Mouse (Mus musculus) G1E (cell line): ENCODE measurements around the gene Rspry1. TPM values are rescaled to one million over a fixed set of nuclear protein-coding genes. Genes with fewer than 3 reads are reported as not detected.

ENCODE experiments used
- ATAC-seq: 2 replicates; pipeline ENCODE4 v1.8.0; 2016; ENCODE audit warnings: mild to moderate bottlenecking; ENCODE audit not compliant: insufficient number of reproducible peaks, poor library complexity, low FRiP score, severe bottlenecking; ENCODE audit errors: extremely low read depth
- DNase-seq: peaks from one replicate; pipeline ENCODE4 v3.0.0; 2012; ENCODE audit warnings: low spot score
- H3K27me3 ChIP-seq: 2 replicates; pipeline ENCODE4 v1.6.1; 2012; ENCODE audit warnings: mild to moderate bottlenecking, low read length, inconsistent platforms; ENCODE audit not compliant: insufficient read depth
- H3K36me3 ChIP-seq: replicated peaks from 2 replicates; pipeline ENCODE3; 2012; ENCODE audit warnings: mild to moderate bottlenecking, inconsistent platforms
- H3K4me1 ChIP-seq: 2 replicates; pipeline ENCODE4 v1.6.1; 2012; ENCODE audit warnings: low read depth, low read length, inconsistent platforms, mixed read lengths; ENCODE audit not compliant: insufficient read depth
- H3K4me3 ChIP-seq: 2 replicates; pipeline ENCODE4 v1.5.1; 2012; ENCODE audit warnings: low read depth, mild to moderate bottlenecking, inconsistent platforms, low read length, moderate library complexity, mixed read lengths
- H3K9me3 ChIP-seq: replicated peaks from 2 replicates; pipeline ENCODE4 v1.6.1; 2012; ENCODE audit warnings: inconsistent platforms
- CTCF ChIP-seq: IDR thresholded peaks from 2 replicates; pipeline ENCODE4 v1.5.1; 2012; ENCODE audit warnings: low read depth, low read length, inconsistent platforms, mixed read lengths
- GATA1 ChIP-seq: IDR thresholded peaks from 2 replicates; pipeline ENCODE4 v1.6.1; 2012; ENCODE audit warnings: borderline replicate concordance, low read length, inconsistent platforms, mixed read lengths
- GATA2 ChIP-seq: IDR thresholded peaks from 2 replicates; pipeline ENCODE4 v1.6.1; 2012; ENCODE audit warnings: low read depth, low read length, inconsistent platforms, borderline replicate concordance
- POLR2AphosphoS5 ChIP-seq: IDR thresholded peaks from 2 replicates; pipeline ENCODE4 v1.6.1; 2012; ENCODE audit warnings: low read depth, low read length, inconsistent platforms; ENCODE audit not compliant: insufficient replicate concordance
- TAL1 ChIP-seq: conservative IDR thresholded peaks from 2 replicates; pipeline ENCODE4 v1.6.1; 2012; ENCODE audit warnings: low read depth, low read length, inconsistent platforms, mixed read lengths
- polyA plus RNA-seq: library from polyadenylated mRNA; stranded (reverse); fragments of >175 nt; gene quantifications from 2 replicates; pipeline ENCODE4 v1.2.3, GENCODE M21; 2012
- total RNA-seq, 2 experiments: library from RNA; stranded (forward) in 1 of 2; stranded (reverse) in 1 of 2; fragments of 200-1000 nt in 1 of 2; fragments of >200 nt in 1 of 2; fragmentation: Nextera tagmentation in 1 of 2; gene quantifications; 2 replicates each; pipeline ENCODE4 v1.2.3; 2014 to 2017

Rspry1 gene
- total and polyA plus RNA-seq, 3 experiments = 14.9 to 144 (median 123) TPM

- no peak for DNase-seq
- peaks cover 57% of the 10 kb centered on the region for H3K27me3 ChIP-seq
- H3K9me3 ChIP-seq = no peaks in the 10 kb centered on the region
- H3K4me1 ChIP-seq = peaks cover 20% of the 10 kb centered on the region
- no peak for ATAC-seq
- no peak overlapping the region for H3K4me3 ChIP-seq
- no peak for TF ChIP-seq CTCF
- no peak for TF ChIP-seq GATA1
- TF ChIP-seq POLR2AphosphoS5 = no peak
- no peak for TF ChIP-seq GATA2
- no peak for TF ChIP-seq TAL1
- no peaks in the 10 kb centered on the region for H3K36me3 ChIP-seq
Observed at GRCm38 (mm10) chr8:94566446-94567158, 35.1 kb upstream of the Rspry1 start.

GRCm38 (mm10) chr8:94567159-94567849 lies 34.4 kb upstream of the Rspry1 start:
- DNase-seq (no peak), ATAC-seq (no peak)
- no peak overlapping the region for H3K4me3 ChIP-seq
- H3K27me3 ChIP-seq = peaks cover 53% of the 10 kb centered on the region
- H3K4me1 ChIP-seq = peaks cover 20% of the 10 kb centered on the region
- TF ChIP-seq CTCF (no peak), GATA1 (no peak), POLR2AphosphoS5 (no peak), TAL1 (no peak), GATA2 (no peak)
- no peaks in the 10 kb centered on the region for H3K9me3 ChIP-seq
- peaks cover 5% of the 10 kb centered on the region for H3K36me3 ChIP-seq

DNA sequence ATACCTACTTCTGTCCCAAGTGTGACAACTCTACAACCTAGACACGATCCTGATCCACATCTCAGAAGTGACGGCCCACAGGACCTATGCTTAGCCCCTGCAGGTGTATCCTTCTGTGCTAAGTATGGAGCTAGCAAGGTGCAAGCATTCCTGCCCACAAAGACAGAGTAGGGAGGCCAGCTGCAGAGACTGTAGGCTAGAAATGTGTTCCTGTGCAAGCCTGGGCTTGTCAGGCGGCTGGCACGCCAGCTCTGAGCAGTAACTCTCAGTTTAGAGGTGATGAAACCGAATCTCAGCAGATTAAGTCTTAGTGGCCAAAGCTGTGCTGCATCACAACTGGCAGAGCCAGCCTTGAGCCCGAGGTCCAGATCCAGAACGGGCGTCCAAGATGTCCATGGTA lies 33.6 kb upstream of the Rspry1 start:
- peaks cover 20% of the 10 kb centered on the region for H3K4me1 ChIP-seq
- no peak for ATAC-seq

DNA sequence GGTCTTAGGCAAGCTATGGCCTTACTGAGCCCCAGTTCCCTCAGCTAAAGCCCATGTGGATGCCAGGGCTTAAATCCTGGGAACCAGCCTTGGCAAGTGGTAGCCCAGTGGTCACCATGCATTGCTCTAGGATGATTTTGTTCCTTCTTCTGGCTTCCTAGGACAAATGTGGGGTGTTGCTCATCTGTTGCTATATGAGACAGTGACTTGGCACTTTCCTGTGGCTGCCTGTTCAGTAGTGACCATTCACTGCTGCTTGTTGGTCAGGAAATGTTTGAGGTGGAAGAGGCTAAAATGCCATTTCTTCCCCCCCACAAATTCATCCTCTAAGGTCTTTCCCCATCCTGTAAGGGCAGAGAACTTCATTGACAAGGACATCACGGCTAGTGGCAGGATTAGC lies 32.3 kb upstream of the Rspry1 start:
- no peak overlapping the region for H3K4me3 ChIP-seq

More for the DNA sequence above, 33.6 kb upstream of the Rspry1 start:
- TF ChIP-seq GATA1 (no peak), GATA2 (no peak)
- H3K36me3 ChIP-seq = peaks cover 10% of the 10 kb centered on the region
- H3K4me3 ChIP-seq = no peak overlapping the region
- H3K27me3 ChIP-seq = peaks cover 45% of the 10 kb centered on the region
- no peak for DNase-seq
- H3K9me3 ChIP-seq = no peaks in the 10 kb centered on the region

DNA sequence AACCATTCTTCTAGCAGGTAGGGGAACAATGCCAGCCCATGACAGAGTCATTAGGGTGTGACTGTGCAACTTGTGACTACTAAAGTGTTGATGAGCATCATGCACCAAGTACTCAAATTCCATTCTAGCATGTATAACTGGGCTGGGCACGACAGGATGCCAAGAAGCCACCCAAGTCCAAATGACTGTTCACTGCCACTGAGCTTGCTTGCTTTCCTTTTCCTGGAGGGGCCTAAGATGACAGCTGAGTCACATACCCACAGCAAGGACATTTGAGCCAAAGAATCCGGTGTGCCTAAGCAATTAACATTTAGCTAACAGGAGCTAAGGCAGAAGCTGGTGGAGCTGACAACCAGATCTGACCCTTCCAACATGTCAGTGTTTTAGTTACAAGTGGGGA lies 29.8 kb upstream of the Rspry1 start:
- Histone ChIP-seq H3K4me1 (peaks cover 20% of the 10 kb centered on the region), H3K9me3 (no peaks in the 10 kb centered on the region), H3K27me3 (peaks cover 12% of the 10 kb centered on the region), H3K4me3 (no peak overlapping the region), H3K36me3 (peaks cover 47% of the 10 kb centered on the region)
- no peak for DNase-seq
- no peak for TF ChIP-seq CTCF
- TF ChIP-seq GATA1 = no peak
- TF ChIP-seq POLR2AphosphoS5 = no peak
- TF ChIP-seq GATA2 = no peak
- no peak for TF ChIP-seq TAL1
- no peak for ATAC-seq

More for the DNA sequence above, 32.3 kb upstream of the Rspry1 start:
- ATAC-seq (no peak), DNase-seq (no peak)
- peaks cover 20% of the 10 kb centered on the region for H3K4me1 ChIP-seq
- no peak for TF ChIP-seq POLR2AphosphoS5
- no peak for TF ChIP-seq GATA2
- TF ChIP-seq GATA1 = no peak
- no peak for TF ChIP-seq TAL1
- H3K36me3 ChIP-seq = peaks cover 23% of the 10 kb centered on the region
- peaks cover 33% of the 10 kb centered on the region for H3K27me3 ChIP-seq
- H3K9me3 ChIP-seq = no peaks in the 10 kb centered on the region

DNA sequence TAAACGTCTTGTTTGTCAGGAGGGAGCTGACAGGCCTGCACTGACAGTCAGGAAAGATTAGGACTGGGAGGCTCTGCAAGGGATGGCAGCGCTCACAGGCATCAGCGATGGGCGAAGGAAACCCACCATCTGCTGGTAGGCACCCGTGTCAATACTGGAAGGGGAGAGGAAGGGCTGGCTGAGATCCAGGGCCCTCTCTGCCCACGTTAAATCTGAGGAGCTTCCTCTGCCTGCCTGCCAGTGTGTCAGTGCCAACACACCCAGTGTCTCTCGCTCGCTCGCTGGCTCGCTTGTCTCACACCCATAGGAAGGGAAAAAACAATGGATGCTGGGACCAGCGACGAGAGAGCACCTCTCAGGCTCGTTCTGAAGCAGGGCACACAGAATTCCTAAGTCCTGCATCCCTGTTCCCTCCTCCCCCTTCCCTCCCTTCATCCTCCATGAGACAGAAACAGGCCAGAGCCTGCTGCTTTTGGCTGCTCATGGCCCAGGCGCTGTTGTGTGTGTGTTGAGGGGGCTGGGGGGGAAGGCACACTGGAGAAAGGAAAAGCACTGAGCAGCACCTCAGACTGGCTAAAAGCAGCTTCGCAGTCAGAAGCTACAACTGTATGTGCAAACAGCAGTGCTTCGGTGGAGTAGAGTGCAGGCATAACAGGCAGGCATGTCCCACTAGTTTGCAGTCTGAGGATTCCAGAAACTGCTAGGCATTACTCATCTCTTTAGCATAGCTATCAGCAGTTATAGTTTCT lies 27.4 kb upstream of the Rspry1 start:
- Histone ChIP-seq H3K4me1 (peaks cover 6% of the 10 kb centered on the region), H3K9me3 (no peaks in the 10 kb centered on the region), H3K4me3 (no peak overlapping the region), H3K27me3 (0 out of 2 replicates have a peak, but pooled peaks cover 1% of the 10 kb centered on the region), H3K36me3 (peaks cover 72% of the 10 kb centered on the region)
- TF ChIP-seq CTCF = no peak
- no peak for TF ChIP-seq GATA1
- no peak for TF ChIP-seq POLR2AphosphoS5
- TF ChIP-seq GATA2 = no peak
- TF ChIP-seq TAL1 = no peak
- DNase-seq (no peak), ATAC-seq (no peak)
